Mouse (Mus musculus): ENCODE measurements around the gene Zbp1.

- TF ChIP-seq CTCF (IDR thresholded peaks at IDR 0.05; ENCODE audit: low read depth) (no peak), EP300 (IDR thresholded peaks at IDR 0.05; ENCODE audit: low read depth) (no peak)
These were observed 7.2 kb upstream of the Zbp1 start for GRCm38 (mm10) chr2:173225906-173226305.

Data from liver, postnatal 0 days (tissue).